Mouse (Mus musculus): ENCODE data around the gene 4930402F06Rik. TPM values are rescaled to one million over a fixed set of nuclear protein-coding genes. Genes with fewer than 3 reads are reported as not detected.

Gene 4930402F06Rik
- polyA plus RNA-seq, 1 experiment from 2014 or later, result not detected

DNA sequence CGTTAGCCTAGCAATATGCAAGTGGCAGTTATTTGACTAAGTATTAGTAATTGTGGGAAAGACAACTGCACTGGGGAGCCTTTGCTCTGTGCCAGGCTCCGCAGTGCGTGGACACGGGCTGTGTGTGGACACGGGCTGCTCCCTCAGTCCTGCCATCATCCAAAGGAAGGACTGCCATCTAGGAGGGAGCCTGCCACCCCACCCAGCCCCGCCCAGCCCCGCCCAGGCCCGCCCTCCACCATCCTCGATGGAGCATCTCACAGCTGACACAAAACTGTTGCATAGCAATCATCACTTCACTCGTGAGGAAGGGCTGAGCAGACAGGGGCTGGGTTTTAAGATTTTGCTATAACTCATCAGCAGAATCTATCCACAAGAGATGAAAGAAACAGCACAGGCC is 71.0 kb downstream of the 4930402F06Rik start:
- Histone ChIP-seq H3K4me1 (replicated peaks; ENCODE audit: control insufficient read depth, insufficient read depth, low read length) (peaks cover 6% of the 10 kb centered on the region), H3K36me3 (replicated peaks; ENCODE audit: control insufficient read depth, insufficient read depth) (no peaks in the 10 kb centered on the region), H3K4me3 (replicated peaks; ENCODE audit: low read length) (no peak overlapping the region), H3K4me2 (replicated peaks) (no peak overlapping the region), H3K27ac (no peak overlapping the region), H3K9ac (no peak overlapping the region), H3K9me3 (ENCODE audit: control insufficient read depth, low read length) (no peaks in the 10 kb centered on the region), H3K27me3 (ENCODE audit: control insufficient read depth, insufficient read depth, low read length) (no peaks in the 10 kb centered on the region)
- ATAC-seq (ENCODE audit: low FRiP score), result no peak
- 71% methylated on average over 10 of the region's 10 CpGs for WGBS
- DNase-seq (ENCODE audit: low spot score), result no peak

Other genes starting within 250 kb of the 4930402F06Rik start
- 359 and 375 TPM in 2 replicates for gene Rab14, start 196.1 kb downstream of the 4930402F06Rik start, polyA plus RNA-seq (2014; fragmentation: Nextera tagmentation; extraction: Ambion mirVana)
- 30.2 and 31.4 TPM in 2 replicates for gene Gsn, start 140.8 kb downstream of the 4930402F06Rik start, polyA plus RNA-seq (2014; fragmentation: Nextera tagmentation; extraction: Ambion mirVana)
- gene Stom, start 60.2 kb downstream of the 4930402F06Rik start, polyA plus RNA-seq (2014; fragmentation: Nextera tagmentation; extraction: Ambion mirVana), result 24.4 and 26.7 TPM in 2 replicates
- not detected in 2 replicates for gene 4930568D16Rik, start 29.4 kb downstream of the 4930402F06Rik start, polyA plus RNA-seq (2014; fragmentation: Nextera tagmentation; extraction: Ambion mirVana)
- gene Ggta1, start 66.1 kb upstream of the 4930402F06Rik start, polyA plus RNA-seq (2014; fragmentation: Nextera tagmentation; extraction: Ambion mirVana), result 7.8 and 8.4 TPM in 2 replicates
- 48.4 and 52.2 TPM in 2 replicates for gene Dab2ip, start 161.1 kb upstream of the 4930402F06Rik start, polyA plus RNA-seq (2014; fragmentation: Nextera tagmentation; extraction: Ambion mirVana)

Measured in hindbrain, embryonic 14.5 days (tissue).